Mouse (Mus musculus): ENCODE data around the gene Emilin2. TPM values are rescaled to one million over a fixed set of nuclear protein-coding genes. Genes with fewer than 3 reads are reported as not detected.
A peak's percentile ranks its signal among the peaks of the same experiment; 100 is the strongest.

The Emilin2 gene
- polyA plus RNA-seq, 1 experiment: 3.2 TPM

- TF ChIP-seq E2F4 (IDR thresholded peaks at IDR 0.05; ENCODE audit: insufficient read depth) (no peak), TCF3 (IDR thresholded peaks at IDR 0.05; ENCODE audit: insufficient read length, low read depth) (no peak), CEBPB (IDR thresholded peaks at IDR 0.05; ENCODE audit: insufficient read depth, poor library complexity, severe bottlenecking) (no peak), POLR2AphosphoS2 (IDR thresholded peaks at IDR 0.05; ENCODE audit: insufficient read length, low read depth) (no peak), MAX (IDR thresholded peaks at IDR 0.05; ENCODE audit: low read depth) (no peak), USF1 (IDR thresholded peaks at IDR 0.05; ENCODE audit: low read depth) (no peak), POLR2A (IDR thresholded peaks at IDR 0.05; ENCODE audit: insufficient read length, low read depth) (no peak), MYOG (IDR thresholded peaks at IDR 0.05; ENCODE audit: control insufficient read depth in 1 of 3, insufficient read depth in 1 of 3, insufficient read length in 2 of 3, low read depth in 2 of 3) (no peak), SRF (IDR thresholded peaks at IDR 0.05; ENCODE audit: control insufficient read depth, insufficient read length, low read depth) (no peak), REST (IDR thresholded peaks at IDR 0.05; ENCODE audit: insufficient read depth, insufficient read length) (no peak), MYOD1 (IDR thresholded peaks at IDR 0.05; ENCODE audit: control insufficient read depth in 1 of 3, insufficient read length in 2 of 3, low read depth in 2 of 3) (no peak), TCF12 (IDR thresholded peaks at IDR 0.05; ENCODE audit: insufficient read depth, poor library complexity, severe bottlenecking) (no peak)
- H3K79me2 ChIP-seq (ENCODE audit: control insufficient read depth, insufficient read depth): no peaks in the 10 kb centered on the region
- no peak overlapping the region for H3ac ChIP-seq (ENCODE audit: control insufficient read depth, insufficient read length)
- no peak overlapping the region for H3K4me3 ChIP-seq
- H3K36me3 ChIP-seq (ENCODE audit: control insufficient read depth, insufficient read depth): no peaks in the 10 kb centered on the region
- no peak overlapping the region for H3K4me2 ChIP-seq (ENCODE audit: low read depth)
- no peaks in the 10 kb centered on the region for H3K27me3 ChIP-seq (ENCODE audit: control insufficient read depth, insufficient read depth, insufficient read length)
Observed at GRCm38 (mm10) chr17:71260658-71261057, 51.1 kb downstream of the Emilin2 start.

GRCm38 (mm10) chr17:71259727-71260126 lies 52.1 kb downstream of the Emilin2 start:
- Histone ChIP-seq H3K4me2 (ENCODE audit: low read depth) (no peak overlapping the region), H3K36me3 (ENCODE audit: control insufficient read depth, insufficient read depth) (no peaks in the 10 kb centered on the region), H3K79me2 (ENCODE audit: control insufficient read depth, insufficient read depth) (no peaks in the 10 kb centered on the region), H3K27me3 (ENCODE audit: control insufficient read depth, insufficient read depth, insufficient read length) (no peaks in the 10 kb centered on the region), H3ac (ENCODE audit: control insufficient read depth, insufficient read length) (no peak overlapping the region), H3K4me3 (no peak overlapping the region)
- TF ChIP-seq POLR2AphosphoS2 (IDR thresholded peaks at IDR 0.05; ENCODE audit: insufficient read length, low read depth): no peak
- TF ChIP-seq CEBPB (IDR thresholded peaks at IDR 0.05; ENCODE audit: insufficient read depth, poor library complexity, severe bottlenecking): no peak
- no peak for TF ChIP-seq POLR2A (IDR thresholded peaks at IDR 0.05; ENCODE audit: insufficient read length, low read depth)
- no peak for TF ChIP-seq USF1 (IDR thresholded peaks at IDR 0.05; ENCODE audit: low read depth)
- no peak for TF ChIP-seq REST (IDR thresholded peaks at IDR 0.05; ENCODE audit: insufficient read depth, insufficient read length)
- TF ChIP-seq SRF (IDR thresholded peaks at IDR 0.05; ENCODE audit: control insufficient read depth, insufficient read length, low read depth): no peak
- TF ChIP-seq TCF3 (IDR thresholded peaks at IDR 0.05; ENCODE audit: insufficient read length, low read depth): no peak
- TF ChIP-seq MYOD1 (IDR thresholded peaks at IDR 0.05; ENCODE audit: control insufficient read depth in 1 of 3, insufficient read length in 2 of 3, low read depth in 2 of 3): no peak
- no peak for TF ChIP-seq MAX (IDR thresholded peaks at IDR 0.05; ENCODE audit: low read depth)
- TF ChIP-seq TCF12 (IDR thresholded peaks at IDR 0.05; ENCODE audit: insufficient read depth, poor library complexity, severe bottlenecking): no peak
- no peak for TF ChIP-seq E2F4 (IDR thresholded peaks at IDR 0.05; ENCODE audit: insufficient read depth)

GRCm38 (mm10) chr17:71256806-71257536 lies 54.8 kb downstream of the Emilin2 start:
- H3ac ChIP-seq (ENCODE audit: control insufficient read depth, insufficient read length): no peak overlapping the region
- no peaks in the 10 kb centered on the region for H3K36me3 ChIP-seq (ENCODE audit: control insufficient read depth, insufficient read depth)
- H3K4me2 ChIP-seq (ENCODE audit: low read depth): peak overlapping the region; percentile 55
- H3K27me3 ChIP-seq (ENCODE audit: control insufficient read depth, insufficient read depth, insufficient read length): no peaks in the 10 kb centered on the region
- no peak overlapping the region for H3K4me3 ChIP-seq
- TF ChIP-seq REST (IDR thresholded peaks at IDR 0.05; ENCODE audit: insufficient read depth, insufficient read length) (no peak), E2F4 (IDR thresholded peaks at IDR 0.05; ENCODE audit: insufficient read depth) (no peak), TCF12 (IDR thresholded peaks at IDR 0.05; ENCODE audit: insufficient read depth, poor library complexity, severe bottlenecking) (no peak), MYOD1 (IDR thresholded peaks at IDR 0.05; ENCODE audit: control insufficient read depth in 1 of 3, insufficient read length in 2 of 3, low read depth in 2 of 3) (no peak), TCF3 (IDR thresholded peaks at IDR 0.05; ENCODE audit: insufficient read length, low read depth) (no peak), CEBPB (IDR thresholded peaks at IDR 0.05; ENCODE audit: insufficient read depth, poor library complexity, severe bottlenecking) (no peak)
- H3K79me2 ChIP-seq (ENCODE audit: control insufficient read depth, insufficient read depth): no peaks in the 10 kb centered on the region

GRCm38 (mm10) chr17:71256068-71256615 lies 55.6 kb downstream of the Emilin2 start:
- Histone ChIP-seq H3K36me3 (ENCODE audit: control insufficient read depth, insufficient read depth) (no peaks in the 10 kb centered on the region), H3K79me2 (ENCODE audit: control insufficient read depth, insufficient read depth) (no peaks in the 10 kb centered on the region), H3K4me3 (no peak overlapping the region), H3ac (ENCODE audit: control insufficient read depth, insufficient read length) (no peak overlapping the region), H3K27me3 (ENCODE audit: control insufficient read depth, insufficient read depth, insufficient read length) (no peaks in the 10 kb centered on the region), H3K4me2 (ENCODE audit: low read depth) (no peak overlapping the region)
- no peak for TF ChIP-seq POLR2A (IDR thresholded peaks at IDR 0.05; ENCODE audit: insufficient read length, low read depth)
- TF ChIP-seq USF1 (IDR thresholded peaks at IDR 0.05; ENCODE audit: low read depth): no peak
- TF ChIP-seq TCF3 (IDR thresholded peaks at IDR 0.05; ENCODE audit: insufficient read length, low read depth): no peak
- no peak for TF ChIP-seq REST (IDR thresholded peaks at IDR 0.05; ENCODE audit: insufficient read depth, insufficient read length)
- no peak for TF ChIP-seq E2F4 (IDR thresholded peaks at IDR 0.05; ENCODE audit: insufficient read depth)
- no peak for TF ChIP-seq MYOG (IDR thresholded peaks at IDR 0.05; ENCODE audit: control insufficient read depth in 1 of 3, insufficient read depth in 1 of 3, insufficient read length in 2 of 3, low read depth in 2 of 3)

GRCm38 (mm10) chr17:71254736-71255135 lies 57.0 kb downstream of the Emilin2 start:
- Histone ChIP-seq H3ac (ENCODE audit: control insufficient read depth, insufficient read length) (no peak overlapping the region), H3K79me2 (ENCODE audit: control insufficient read depth, insufficient read depth) (no peaks in the 10 kb centered on the region), H3K27me3 (ENCODE audit: control insufficient read depth, insufficient read depth, insufficient read length) (no peaks in the 10 kb centered on the region), H3K4me3 (no peak overlapping the region), H3K36me3 (ENCODE audit: control insufficient read depth, insufficient read depth) (no peaks in the 10 kb centered on the region), H3K4me2 (ENCODE audit: low read depth) (no peak overlapping the region)
- TF ChIP-seq MYOD1 (IDR thresholded peaks at IDR 0.05; ENCODE audit: control insufficient read depth in 1 of 3, insufficient read length in 2 of 3, low read depth in 2 of 3): no peak
- no peak for TF ChIP-seq SRF (IDR thresholded peaks at IDR 0.05; ENCODE audit: control insufficient read depth, insufficient read length, low read depth)
- TF ChIP-seq POLR2A (IDR thresholded peaks at IDR 0.05; ENCODE audit: insufficient read length, low read depth): no peak
- no peak for TF ChIP-seq USF1 (IDR thresholded peaks at IDR 0.05; ENCODE audit: low read depth)
- TF ChIP-seq CEBPB (IDR thresholded peaks at IDR 0.05; ENCODE audit: insufficient read depth, poor library complexity, severe bottlenecking): no peak
- no peak for TF ChIP-seq POLR2AphosphoS2 (IDR thresholded peaks at IDR 0.05; ENCODE audit: insufficient read length, low read depth)
- no peak for TF ChIP-seq MAX (IDR thresholded peaks at IDR 0.05; ENCODE audit: low read depth)
- TF ChIP-seq TCF12 (IDR thresholded peaks at IDR 0.05; ENCODE audit: insufficient read depth, poor library complexity, severe bottlenecking): no peak
- TF ChIP-seq E2F4 (IDR thresholded peaks at IDR 0.05; ENCODE audit: insufficient read depth): no peak
- no peak for TF ChIP-seq MYOG (IDR thresholded peaks at IDR 0.05; ENCODE audit: control insufficient read depth in 1 of 3, insufficient read depth in 1 of 3, insufficient read length in 2 of 3, low read depth in 2 of 3)
- TF ChIP-seq TCF3 (IDR thresholded peaks at IDR 0.05; ENCODE audit: insufficient read length, low read depth): no peak
- no peak for TF ChIP-seq REST (IDR thresholded peaks at IDR 0.05; ENCODE audit: insufficient read depth, insufficient read length)
